Mouse (Mus musculus) bone marrow macrophage, adult 2 months (primary cell): ENCODE results near the gene Ctse. TPM values are rescaled to one million over a fixed set of nuclear protein-coding genes. Genes with fewer than 3 reads are reported as not detected.
A peak's percentile ranks its signal among the peaks of the same experiment; 100 is the strongest.

Experiments
- H3K27ac ChIP-seq: 2 replicates; pipeline ENCODE4 v1.5.1; 2012; ENCODE audit warnings: low read depth, low read length; ENCODE audit not compliant: insufficient read depth
- H3K4me1 ChIP-seq: 2 replicates; pipeline ENCODE4 v1.6.1; 2012; ENCODE audit warnings: low read length; ENCODE audit not compliant: control insufficient read depth, insufficient read depth
- H3K4me3 ChIP-seq: 2 replicates; pipeline ENCODE4 v1.5.1; 2012; ENCODE audit warnings: mild to moderate bottlenecking, low read length, moderate library complexity; ENCODE audit not compliant: insufficient read depth
- CTCF ChIP-seq: IDR thresholded peaks from 2 replicates; pipeline ENCODE4 v1.5.1; 2012; ENCODE audit warnings: low read depth, mild to moderate bottlenecking, low read length, moderate library complexity
- POLR2A ChIP-seq: IDR thresholded peaks from 2 replicates; pipeline ENCODE4 v1.6.1; 2012; ENCODE audit warnings: mild to moderate bottlenecking, low read depth, low read length, borderline replicate concordance
- polyA plus RNA-seq: library from polyadenylated mRNA; stranded (reverse); fragments of >200 nt; gene quantifications from 2 replicates; pipeline ENCODE4 v1.2.4, GENCODE M21; 2012; ENCODE audit not compliant: missing spikeins, insufficient read depth, insufficient read length

The Ctse gene
- polyA plus RNA-seq, 1 experiment = 1.7 TPM

- TF ChIP-seq POLR2A (no peak), CTCF (no peak)
- Histone ChIP-seq H3K4me3 (no peak overlapping the region), H3K27ac (no peak overlapping the region), H3K4me1 (peaks cover 11% of the 10 kb centered on the region)
Measured at GRCm38 (mm10) chr1:131642251-131642650, 4.1 kb downstream of the Ctse start.

GRCm38 (mm10) chr1:131652670-131653443 lies 14.8 kb downstream of the Ctse start:
- Histone ChIP-seq H3K4me3 (no peak overlapping the region), H3K27ac (no peak overlapping the region), H3K4me1 (peaks cover 5% of the 10 kb centered on the region; the same call in 1 of the 2 replicates)
- TF ChIP-seq CTCF (no peak), POLR2A (no peak)

- Histone ChIP-seq H3K27ac (no peak overlapping the region), H3K4me1 (peaks cover 15% of the 10 kb centered on the region), H3K4me3 (no peak overlapping the region)
- TF ChIP-seq CTCF (no peak), POLR2A (no peak)
Measured at GRCm38 (mm10) chr1:131655601-131656000, 17.5 kb downstream of the Ctse start.

- Histone ChIP-seq H3K4me1 (peaks cover 15% of the 10 kb centered on the region), H3K4me3 (no peak overlapping the region), H3K27ac (peak overlapping the region; percentile 72)
- TF ChIP-seq POLR2A (no peak), CTCF (peak; percentile 88)
Measured at GRCm38 (mm10) chr1:131657945-131658354, 19.8 kb downstream of the Ctse start.

- Histone ChIP-seq H3K4me1 (peaks cover 15% of the 10 kb centered on the region), H3K4me3 (no peak overlapping the region), H3K27ac (no peak overlapping the region)
- TF ChIP-seq POLR2A = no peak
- no peak for TF ChIP-seq CTCF
Measured at GRCm38 (mm10) chr1:131659512-131660085, 21.5 kb downstream of the Ctse start.

GRCm38 (mm10) chr1:131660266-131660665 lies 22.2 kb downstream of the Ctse start:
- Histone ChIP-seq H3K27ac (no peak overlapping the region), H3K4me1 (peaks cover 15% of the 10 kb centered on the region), H3K4me3 (no peak overlapping the region)
- TF ChIP-seq CTCF (no peak), POLR2A (no peak)

- no peak overlapping the region for H3K27ac ChIP-seq
- TF ChIP-seq POLR2A (no peak), CTCF (no peak)
- H3K4me1 ChIP-seq = peaks cover 15% of the 10 kb centered on the region
- no peak overlapping the region for H3K4me3 ChIP-seq
Measured at GRCm38 (mm10) chr1:131660716-131661472, 22.8 kb downstream of the Ctse start.

- no peak overlapping the region for H3K27ac ChIP-seq
- H3K4me1 ChIP-seq = peaks cover 15% of the 10 kb centered on the region
- TF ChIP-seq POLR2A = no peak
- TF ChIP-seq CTCF = no peak
- no peak overlapping the region for H3K4me3 ChIP-seq
Measured at GRCm38 (mm10) chr1:131661749-131662148, 23.6 kb downstream of the Ctse start.

GRCm38 (mm10) chr1:131663286-131663995 lies 25.3 kb downstream of the Ctse start:
- no peak overlapping the region for H3K27ac ChIP-seq
- H3K4me1 ChIP-seq = peaks cover 10% of the 10 kb centered on the region
- no peak overlapping the region for H3K4me3 ChIP-seq
- TF ChIP-seq POLR2A (no peak), CTCF (no peak)

GRCm38 (mm10) chr1:131664136-131664535 lies 26.0 kb downstream of the Ctse start:
- no peak overlapping the region for H3K4me3 ChIP-seq
- peaks cover 8% of the 10 kb centered on the region for H3K4me1 ChIP-seq
- TF ChIP-seq POLR2A (no peak), CTCF (no peak)
- no peak overlapping the region for H3K27ac ChIP-seq
